In the genomic region with DNA sequence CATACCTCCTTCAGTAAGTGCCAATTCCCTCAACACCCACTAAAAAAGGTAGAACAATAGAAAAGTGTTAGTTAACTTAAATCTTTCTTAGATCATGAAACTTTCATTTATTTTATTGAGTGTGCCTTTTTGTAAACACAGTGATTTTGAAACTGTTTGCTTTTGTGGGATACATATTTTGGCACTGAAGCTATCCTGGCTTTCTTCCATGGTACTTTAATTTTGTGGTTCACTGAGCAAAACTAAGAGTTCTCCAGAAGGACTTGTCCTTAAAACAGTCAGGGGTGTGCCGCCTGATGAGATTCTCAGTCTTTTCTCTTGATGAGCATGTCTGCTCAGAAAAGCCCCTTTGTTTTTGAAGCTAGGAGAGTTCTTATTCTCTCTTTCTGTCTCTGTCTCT, we compare ENCODE assay signal across 22 mouse cellular contexts.
DNase-seq lines count a peak whose midpoint lies in the region; ATAC-seq and TF ChIP-seq lines count a peak whose summit lies in the region.
"Had no signal": no experiment of that assay in that cellular context is flagged by ENCODE, and none has a peak within 500 bp of the region (broad histone marks: within the 10 kb centered on the region; RNA-seq: fewer than 3 reads in every experiment).

No protein-coding gene starts in this region.

- H3K27me3 ChIP-seq in hindbrain, embryonic 16.5 days (replicated peaks; ENCODE audit: control insufficient read depth, insufficient read depth, low read length) = no peaks in the 10 kb centered on the region
- H3K27me3 ChIP-seq in hindbrain, embryonic 12.5 days = no peaks in the 10 kb centered on the region
- H3K27me3 ChIP-seq in lung, postnatal 0 days (replicated peaks; ENCODE audit: insufficient read depth, low read length) = no peaks in the 10 kb centered on the region
- H3K27me3 ChIP-seq in intestine, postnatal 0 days (replicated peaks; ENCODE audit: control insufficient read depth, insufficient read depth, low read length) = no peaks in the 10 kb centered on the region
- H3K27me3 ChIP-seq: heart, embryonic 13.5 days; hindbrain, embryonic 15.5 days; limb, embryonic 13.5 days; liver, embryonic 15.5 days; megakaryocyte, embryonic 14.5 days had no signal

- 0 out of 2 replicates have a peak, but pooled peaks have one; percentile 40 for ATAC-seq in hindbrain, embryonic 16.5 days
- no peak for ATAC-seq in hindbrain, embryonic 12.5 days (ENCODE audit: low FRiP score)
- ATAC-seq in lung, postnatal 0 days = no peak
- ATAC-seq in intestine, postnatal 0 days = no peak
- ATAC-seq: intestine, embryonic 16.5 days; midbrain, embryonic 16.5 days had no signal

- no peaks in the 10 kb centered on the region for H3K4me1 ChIP-seq in hindbrain, embryonic 16.5 days (ENCODE audit: control insufficient read depth, insufficient read depth, low read depth, low read length)
- H3K4me1 ChIP-seq in hindbrain, embryonic 12.5 days = no peaks in the 10 kb centered on the region
- no peaks in the 10 kb centered on the region for H3K4me1 ChIP-seq in lung, postnatal 0 days (ENCODE audit: insufficient read depth, low read depth, low read length)
- no peaks in the 10 kb centered on the region for H3K4me1 ChIP-seq in intestine, postnatal 0 days (replicated peaks; ENCODE audit: control insufficient read depth, insufficient read depth, low read length)
- H3K4me1 ChIP-seq: heart, embryonic 13.5 days; hindbrain, embryonic 15.5 days; limb, embryonic 13.5 days; liver, embryonic 15.5 days; megakaryocyte, embryonic 14.5 days had no signal

- TF ChIP-seq EP300 in lung, postnatal 0 days (IDR thresholded peaks at IDR 0.05) = no peak

- no peaks in the 10 kb centered on the region for H3K36me3 ChIP-seq in hindbrain, embryonic 16.5 days (ENCODE audit: control insufficient read depth, insufficient read depth, low read length)
- no peaks in the 10 kb centered on the region for H3K36me3 ChIP-seq in hindbrain, embryonic 12.5 days
- H3K36me3 ChIP-seq in lung, postnatal 0 days (ENCODE audit: insufficient read depth, low read length) = no peaks in the 10 kb centered on the region
- H3K36me3 ChIP-seq in intestine, postnatal 0 days (ENCODE audit: control insufficient read depth, insufficient read depth) = no peaks in the 10 kb centered on the region
- H3K36me3 ChIP-seq: heart, embryonic 13.5 days; hindbrain, embryonic 15.5 days; limb, embryonic 13.5 days; liver, embryonic 15.5 days had no signal

- WGBS in hindbrain, embryonic 16.5 days = 23% methylated on average over 1 of the region's 1 CpGs
- WGBS in hindbrain, embryonic 12.5 days = 36% methylated on average over 1 of the region's 1 CpGs
- WGBS in lung, postnatal 0 days = 26% methylated on average over 1 of the region's 1 CpGs
- WGBS in intestine, postnatal 0 days = 58% methylated on average over 1 of the region's 1 CpGs

- no peak overlapping the region for H3K9ac ChIP-seq in hindbrain, embryonic 16.5 days (ENCODE audit: low read depth, low read length)
- no peak overlapping the region for H3K9ac ChIP-seq in hindbrain, embryonic 12.5 days
- H3K9ac ChIP-seq in lung, postnatal 0 days (replicated peaks; ENCODE audit: low read depth) = no peak overlapping the region
- H3K9ac ChIP-seq in intestine, postnatal 0 days (ENCODE audit: low read depth, low read length) = no peak overlapping the region
- H3K9ac ChIP-seq: heart, embryonic 13.5 days; hindbrain, embryonic 15.5 days; limb, embryonic 13.5 days; liver, embryonic 15.5 days had no signal

- H3K4me3 ChIP-seq in hindbrain, embryonic 16.5 days (ENCODE audit: low read length) = no peak overlapping the region
- H3K4me3 ChIP-seq in hindbrain, embryonic 12.5 days = no peak overlapping the region
- H3K4me3 ChIP-seq in lung, postnatal 0 days (ENCODE audit: low read depth, low read length) = no peak overlapping the region
- no peak overlapping the region for H3K4me3 ChIP-seq in intestine, postnatal 0 days (ENCODE audit: low read depth, low read length)
- H3K4me3 ChIP-seq: heart, adult 2 months; heart, embryonic 13.5 days; hindbrain, embryonic 15.5 days; layer of hippocampus, adult 2 months; limb, embryonic 13.5 days; liver, embryonic 15.5 days; megakaryocyte, embryonic 14.5 days had no signal

- no peak for TF ChIP-seq CTCF in lung, postnatal 0 days (IDR thresholded peaks at IDR 0.05)
- no peak for TF ChIP-seq CTCF in intestine, postnatal 0 days (IDR thresholded peaks at IDR 0.05; ENCODE audit: low read depth)

- H3K27ac ChIP-seq in hindbrain, embryonic 16.5 days (ENCODE audit: low read depth, low read length) = no peak overlapping the region
- H3K27ac ChIP-seq in hindbrain, embryonic 12.5 days = no peak overlapping the region
- no peak overlapping the region for H3K27ac ChIP-seq in lung, postnatal 0 days (ENCODE audit: low read length)
- no peak overlapping the region for H3K27ac ChIP-seq in intestine, postnatal 0 days (ENCODE audit: low read depth, low read length)
- H3K27ac ChIP-seq: heart, adult 2 months; heart, embryonic 13.5 days; hindbrain, embryonic 15.5 days; layer of hippocampus, adult 2 months; limb, embryonic 13.5 days; liver, embryonic 15.5 days; stomach, postnatal 0 days had no signal

- H3K4me2 ChIP-seq in hindbrain, embryonic 16.5 days (ENCODE audit: low read length) = no peak overlapping the region
- no peak overlapping the region for H3K4me2 ChIP-seq in hindbrain, embryonic 12.5 days (replicated peaks)
- H3K4me2 ChIP-seq in lung, postnatal 0 days (replicated peaks; ENCODE audit: low read depth, low read length) = no peak overlapping the region
- no peak overlapping the region for H3K4me2 ChIP-seq in intestine, postnatal 0 days (replicated peaks; ENCODE audit: low read depth)
- H3K4me2 ChIP-seq: heart, embryonic 13.5 days; hindbrain, embryonic 15.5 days; limb, embryonic 13.5 days; liver, embryonic 15.5 days had no signal

- peak; percentile 4 for DNase-seq in cerebellum, adult 9-10 months
- DNase-seq in cerebellum, adult 11 months = no peak
- DNase-seq in lung, postnatal 0 days (ENCODE audit: low spot score) = peak; percentile 21
- no peak for DNase-seq in lung, postnatal 25 days (ENCODE audit: low spot score)
- peak; percentile 57 for DNase-seq in adipocyte (ENCODE audit: low spot score)
- DNase-seq: adrenal gland, postnatal 36 days; gastrocnemius, postnatal 36 days; heart, adult 2 months; heart, postnatal 14 days; kidney, postnatal 25 days had no signal

- no peaks in the 10 kb centered on the region for H3K9me3 ChIP-seq in hindbrain, embryonic 16.5 days (ENCODE audit: control insufficient read depth, low read length)
- no peaks in the 10 kb centered on the region for H3K9me3 ChIP-seq in hindbrain, embryonic 12.5 days (replicated peaks)
- H3K9me3 ChIP-seq in lung, postnatal 0 days (ENCODE audit: low read length) = no peaks in the 10 kb centered on the region
- no peaks in the 10 kb centered on the region for H3K9me3 ChIP-seq in intestine, postnatal 0 days (ENCODE audit: control insufficient read depth)
- H3K9me3 ChIP-seq: heart, embryonic 13.5 days; hindbrain, embryonic 15.5 days; limb, embryonic 13.5 days; liver, embryonic 15.5 days; megakaryocyte, embryonic 14.5 days had no signal

Comparison
In these comparisons a context has a peak if more than half of its experiments do, and no peak if none do; other contexts are left out.
1. DNase-seq: peak in cerebellum, adult 9-10 months (single experiment), lung, postnatal 0 days (single experiment) and adipocyte (single experiment); none in cerebellum, adult 11 months (single experiment) and lung, postnatal 25 days (single experiment).